Mouse (Mus musculus): ENCODE results near the gene Yeats2.

DNA sequence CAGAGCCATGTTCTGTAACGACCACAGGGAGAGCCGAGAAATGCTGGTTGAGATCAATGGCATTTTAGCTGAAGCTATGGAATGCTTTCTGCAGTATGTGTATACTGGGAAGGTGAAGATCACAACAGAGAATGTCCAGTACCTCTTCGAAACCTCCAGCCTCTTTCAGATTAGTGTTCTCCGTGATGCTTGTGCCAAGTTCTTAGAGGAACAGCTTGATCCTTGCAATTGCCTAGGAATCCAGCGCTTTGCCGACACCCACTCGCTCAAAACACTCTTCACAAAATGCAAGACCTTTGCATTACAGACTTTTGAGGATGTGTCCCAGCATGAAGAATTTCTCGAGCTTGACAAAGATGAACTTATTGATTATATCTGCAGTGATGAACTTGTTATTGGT, 33.9 kb upstream of the Yeats2 start:
- TF ChIP-seq CTCF (IDR thresholded peaks at IDR 0.05; ENCODE audit: low read depth, low read length) (no peak), POLR2AphosphoS5 (IDR thresholded peaks at IDR 0.05; ENCODE audit: insufficient replicate concordance, low read depth, low read length) (no peak), GATA1 (IDR thresholded peaks at IDR 0.05; ENCODE audit: borderline replicate concordance, low read length) (no peak), TAL1 (conservative IDR thresholded peaks at IDR 0.05; ENCODE audit: low read depth, low read length) (no peak)
